16 mouse cellular contexts compared by ENCODE assay signal in the genomic region with DNA sequence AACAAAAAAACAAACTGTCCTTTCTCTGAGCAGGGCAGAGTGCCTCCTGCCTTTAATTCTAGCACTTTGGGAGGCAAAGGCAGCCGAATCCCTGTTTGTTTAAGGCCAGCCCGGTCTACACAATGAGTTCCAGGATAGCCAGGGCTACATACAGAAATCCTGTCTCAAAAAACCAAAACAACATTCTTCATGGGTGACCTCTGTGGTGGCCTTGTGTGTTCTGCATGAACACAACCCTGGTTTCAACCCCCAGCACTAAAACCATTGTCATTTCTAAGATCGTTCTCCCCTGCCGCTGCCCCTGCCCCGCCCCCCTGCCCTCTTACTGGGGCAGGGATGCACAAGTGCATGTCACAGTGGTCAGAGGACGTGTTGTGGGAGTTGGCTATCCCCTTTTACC.
"Had no signal": no experiment of that assay in that cellular context is flagged by ENCODE, and none has a peak within 500 bp of the region (broad histone marks: within the 10 kb centered on the region; RNA-seq: fewer than 3 reads in every experiment).

No protein-coding gene starts in this region.

- H3K4me1 ChIP-seq: midbrain, embryonic 13.5 days; midbrain, embryonic 15.5 days had no signal

- H3K27ac ChIP-seq: lung, embryonic 15.5 days; macrophage; midbrain, embryonic 13.5 days; midbrain, embryonic 15.5 days; neural tube, embryonic 12.5 days; stomach, embryonic 15.5 days; stomach, postnatal 0 days had no signal

- H3K9ac ChIP-seq: lung, embryonic 15.5 days; midbrain, embryonic 13.5 days; midbrain, embryonic 15.5 days; neural tube, embryonic 12.5 days; stomach, embryonic 15.5 days had no signal

- H3K9me3 ChIP-seq: lung, embryonic 15.5 days; midbrain, embryonic 13.5 days; midbrain, embryonic 15.5 days; neural tube, embryonic 12.5 days; stomach, embryonic 15.5 days had no signal

- H3K27me3 ChIP-seq: lung, embryonic 15.5 days; midbrain, embryonic 13.5 days; midbrain, embryonic 15.5 days; neural tube, embryonic 12.5 days; stomach, embryonic 15.5 days had no signal

- H3K4me3 ChIP-seq: lung, embryonic 15.5 days; megakaryocyte, embryonic 14.5 days; midbrain, embryonic 13.5 days; midbrain, embryonic 15.5 days; neural tube, embryonic 12.5 days; stomach, embryonic 15.5 days had no signal

- ATAC-seq: lung, postnatal 0 days; midbrain, embryonic 13.5 days; midbrain, embryonic 15.5 days had no signal

- H3K4me2 ChIP-seq: lung, embryonic 15.5 days; midbrain, embryonic 11.5 days; midbrain, embryonic 13.5 days; midbrain, embryonic 15.5 days; neural tube, embryonic 12.5 days; stomach, embryonic 15.5 days had no signal

- H3K36me3 ChIP-seq: lung, embryonic 15.5 days; midbrain, embryonic 13.5 days; midbrain, embryonic 15.5 days; neural tube, embryonic 12.5 days; stomach, embryonic 15.5 days had no signal

- DNase-seq: lung, adult 2 months; lung, postnatal 14 days; lung, postnatal 36 days; right cerebral cortex, postnatal 14 days; thymus, adult 2 months; thymus, postnatal 25 days had no signal
